Mouse (Mus musculus): ENCODE measurements at regions not wholly inside any gene's neighbourhood (a gene's known extent, or its start where the extent isn't known, plus 50 kb on each side); places are given as distances from the start of the nearest gene placed in this dataset.

DNA sequence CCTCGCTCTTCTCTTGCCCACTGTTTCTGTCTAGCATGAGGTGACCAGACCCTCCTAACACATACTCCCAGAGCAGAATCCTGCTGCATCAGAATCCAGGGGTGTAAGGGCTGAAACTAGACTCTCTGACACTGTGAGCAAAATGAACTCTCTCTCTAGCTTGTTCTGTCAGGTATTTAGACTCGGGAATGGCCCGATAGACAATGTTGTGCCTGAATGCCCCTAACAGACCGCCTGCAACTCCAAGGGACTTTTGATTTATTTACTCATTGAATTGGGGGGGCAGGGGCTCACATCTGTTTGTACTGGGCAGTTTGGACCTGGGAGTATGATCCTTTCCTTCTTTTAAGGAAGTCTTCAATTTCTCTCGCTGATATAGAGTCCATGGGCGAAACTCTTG, 469.3 kb upstream of the Trpc7 start:
- no peak for DNase-seq (ENCODE audit: low read depth, low spot score)

DNA sequence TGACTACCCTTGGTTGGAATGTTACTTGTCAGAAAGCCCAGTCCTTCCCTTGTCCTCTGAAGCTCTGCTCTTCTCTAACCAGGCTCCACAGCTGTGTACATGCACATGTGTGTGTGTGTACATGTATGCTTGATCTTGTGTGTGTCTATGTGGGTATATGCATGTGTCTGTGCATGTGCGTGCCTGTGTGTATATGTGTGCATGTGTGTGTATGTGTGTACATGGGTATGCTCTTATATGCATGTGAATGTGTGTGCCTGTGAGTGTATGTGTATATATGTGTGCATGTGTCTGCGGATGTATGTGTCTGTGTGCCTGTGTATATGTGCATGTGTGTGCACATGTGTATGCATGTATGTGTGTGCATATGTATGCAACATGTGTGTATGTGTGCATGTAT, 468.6 kb upstream of the Trpc7 start:
- no peak for DNase-seq (ENCODE audit: low read depth, low spot score)

DNA sequence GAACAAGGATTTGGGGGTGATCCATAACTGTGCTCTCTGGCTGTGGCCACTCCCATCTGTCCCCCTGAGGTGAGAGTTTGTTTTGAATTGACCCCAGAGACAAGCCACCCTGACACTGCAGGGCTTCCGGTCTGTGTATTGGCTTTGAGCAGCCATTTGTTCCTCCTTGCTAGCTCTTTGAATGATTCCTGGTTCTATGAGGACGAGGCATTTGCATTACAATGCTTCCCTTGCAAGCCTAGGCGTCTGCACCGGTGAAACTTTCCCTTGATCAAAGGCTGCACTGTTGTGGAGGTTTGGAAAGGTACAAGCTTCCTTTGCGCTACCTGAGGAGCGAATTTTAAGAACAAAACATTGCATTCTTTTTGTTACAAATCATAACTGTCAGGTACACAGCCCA, 466.8 kb upstream of the Trpc7 start:
- no peak for DNase-seq (ENCODE audit: low read depth, low spot score)

DNA sequence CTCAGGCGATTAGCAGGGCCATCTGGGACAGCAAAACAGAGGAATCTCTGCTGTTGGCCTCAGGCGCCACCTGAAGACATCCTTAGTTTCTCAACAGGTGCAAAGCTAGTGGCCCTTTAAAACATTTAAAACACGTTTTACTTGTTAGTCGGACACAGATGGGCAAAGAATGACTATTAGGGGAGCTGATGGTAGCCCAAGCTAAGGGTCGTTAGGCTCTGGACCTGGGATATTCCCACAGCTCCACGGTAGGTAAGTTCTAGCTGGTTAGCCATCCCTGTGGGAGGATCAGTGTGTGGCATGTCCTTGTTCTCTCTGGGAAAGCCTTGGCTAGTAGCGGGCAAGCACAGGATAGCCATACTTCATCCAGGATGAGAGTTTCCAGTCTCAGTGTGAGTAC, 465.5 kb upstream of the Trpc7 start:
- no peak for DNase-seq (ENCODE audit: low read depth, low spot score)

DNA sequence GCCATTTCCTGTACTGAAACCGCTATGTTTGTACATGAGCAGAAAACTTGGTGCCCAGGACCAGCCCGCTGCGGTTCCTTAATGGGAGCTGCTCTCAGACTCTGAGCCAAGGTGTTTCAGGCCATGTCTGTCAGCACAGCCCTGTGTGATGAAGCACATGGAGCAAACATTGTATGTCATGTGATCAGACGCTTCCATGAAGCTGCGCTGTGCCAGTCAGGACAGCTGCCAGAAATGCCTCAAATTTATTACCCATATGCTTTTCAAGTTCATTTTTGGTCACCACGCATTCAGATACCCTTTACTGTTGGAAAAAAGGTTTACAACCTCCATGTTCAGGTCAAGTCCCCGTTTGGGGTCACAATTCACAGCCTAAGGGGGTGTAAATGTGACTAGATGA, 458.8 kb upstream of the Trpc7 start:
- no peak for DNase-seq (ENCODE audit: low read depth, low spot score)

DNA sequence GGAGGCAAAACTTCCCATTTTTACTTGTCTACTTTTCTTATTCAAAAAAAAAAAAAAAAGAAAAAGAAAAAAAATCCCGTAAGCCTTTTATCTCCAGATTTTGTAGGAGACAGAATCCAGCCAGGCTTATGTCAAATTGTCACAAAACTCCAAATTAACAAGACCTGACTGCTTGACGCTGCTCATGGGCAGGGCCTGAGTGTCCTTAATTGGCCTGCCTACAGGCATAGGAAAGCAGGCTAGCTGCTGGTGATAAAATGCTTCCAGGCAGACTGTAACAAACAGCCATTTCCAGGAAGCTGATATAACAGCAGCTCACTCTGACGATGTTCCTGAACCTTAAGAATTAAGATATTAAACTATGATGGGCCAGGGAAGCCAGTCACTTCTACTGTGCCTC, 458.2 kb upstream of the Trpc7 start:
- DNase-seq (ENCODE audit: low read depth, low spot score): peak; percentile 51

DNA sequence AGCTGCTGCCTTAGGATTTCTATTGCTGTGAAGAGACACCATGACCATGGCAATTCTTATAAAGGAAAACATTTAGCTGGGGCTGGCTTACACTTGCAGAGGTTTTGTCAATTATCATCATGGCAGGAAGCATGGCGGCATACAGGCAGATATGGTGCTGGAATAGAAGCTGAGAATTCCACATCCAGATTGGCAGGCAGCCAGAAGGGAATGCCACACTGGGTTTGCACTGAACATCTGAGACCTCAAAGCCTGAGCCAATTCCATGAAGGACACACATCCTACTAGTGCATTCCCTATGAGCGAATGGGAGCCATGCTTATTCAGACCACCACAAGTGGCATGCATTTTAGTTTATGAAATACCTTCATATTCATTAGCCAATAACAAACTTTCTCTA, 455.0 kb upstream of the Trpc7 start:
- no peak for DNase-seq (ENCODE audit: low read depth, low spot score)

DNA sequence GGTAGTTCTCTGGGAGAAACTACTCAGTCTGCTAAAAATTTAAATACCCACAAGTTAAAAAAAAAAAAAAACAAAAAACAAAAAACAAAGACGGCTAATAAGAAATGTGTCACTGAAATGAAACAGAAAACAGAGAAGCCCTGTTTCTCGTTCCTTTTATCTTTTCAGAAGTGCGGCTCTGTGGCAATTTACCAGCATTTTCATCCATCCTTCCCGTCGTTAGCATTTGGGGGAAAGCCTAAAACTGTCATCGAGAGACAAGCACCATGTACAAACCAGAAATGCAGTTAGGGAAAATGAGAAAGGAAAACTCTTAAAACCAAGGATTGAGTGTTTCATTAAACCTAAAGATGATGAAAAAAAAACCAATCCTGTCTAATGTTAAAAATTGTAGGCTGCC, 442.9 kb upstream of the Trpc7 start:
- DNase-seq (ENCODE audit: low read depth, low spot score): no peak

DNA sequence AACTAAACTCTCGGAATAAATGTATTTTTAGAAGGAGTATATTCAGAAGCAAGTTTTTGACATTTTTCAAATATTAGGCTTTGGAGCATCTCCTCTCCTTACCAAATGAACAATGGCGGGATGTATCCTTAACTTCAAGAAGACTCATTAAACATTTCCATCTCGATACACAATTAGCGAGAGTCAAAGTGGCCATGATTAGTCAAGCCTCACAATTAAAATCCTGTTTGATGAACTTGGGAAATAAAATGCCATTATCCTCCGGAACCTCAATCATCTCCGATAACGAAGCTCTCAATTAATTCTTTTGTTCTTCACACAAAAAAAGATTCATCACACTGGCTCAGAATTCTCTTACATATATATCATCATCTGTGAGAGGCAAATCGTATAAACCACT, 440.8 kb upstream of the Trpc7 start:
- no peak for DNase-seq (ENCODE audit: low read depth, low spot score)

DNA sequence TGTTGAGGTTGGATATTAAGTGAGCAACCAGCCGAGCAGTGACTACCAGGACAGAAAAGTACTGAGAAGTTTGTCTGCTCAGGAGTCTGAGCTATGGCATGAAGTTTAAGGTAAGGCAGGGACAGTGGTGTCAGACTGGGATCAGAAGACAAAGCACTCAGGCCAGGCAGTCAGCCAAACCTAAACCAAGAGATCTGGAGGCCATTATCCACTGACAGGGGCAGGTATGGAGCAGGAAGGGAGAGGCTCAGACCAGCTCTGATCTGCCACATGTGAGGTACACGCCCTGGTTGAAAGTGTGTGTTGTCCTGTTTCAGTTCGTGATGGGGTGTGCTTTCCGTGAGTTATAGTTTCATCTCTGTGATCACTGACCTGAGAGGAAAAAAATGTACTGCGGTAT, 437.2 kb upstream of the Trpc7 start:
- no peak for DNase-seq (ENCODE audit: low read depth, low spot score)

DNA sequence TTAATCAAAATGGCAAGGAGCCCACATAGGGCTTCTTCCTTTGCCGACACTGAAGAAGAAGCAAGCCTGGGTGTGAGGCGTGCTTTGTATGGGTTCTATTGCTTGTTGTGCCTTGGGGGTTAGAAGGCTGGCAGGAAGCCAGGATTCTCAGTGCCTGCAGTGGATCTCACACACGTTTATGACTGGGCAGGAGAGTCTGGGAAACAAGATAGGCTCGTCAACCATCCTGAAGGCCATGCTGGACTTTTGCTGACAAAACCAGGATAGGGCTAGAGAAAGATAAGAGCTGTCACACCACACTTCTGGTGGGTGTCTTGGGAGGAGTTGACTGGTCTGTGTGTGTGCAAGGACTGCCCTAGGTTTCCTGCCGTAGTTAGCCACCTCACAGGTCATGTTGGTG, 436.1 kb upstream of the Trpc7 start:
- DNase-seq (ENCODE audit: low read depth, low spot score): no peak

DNA sequence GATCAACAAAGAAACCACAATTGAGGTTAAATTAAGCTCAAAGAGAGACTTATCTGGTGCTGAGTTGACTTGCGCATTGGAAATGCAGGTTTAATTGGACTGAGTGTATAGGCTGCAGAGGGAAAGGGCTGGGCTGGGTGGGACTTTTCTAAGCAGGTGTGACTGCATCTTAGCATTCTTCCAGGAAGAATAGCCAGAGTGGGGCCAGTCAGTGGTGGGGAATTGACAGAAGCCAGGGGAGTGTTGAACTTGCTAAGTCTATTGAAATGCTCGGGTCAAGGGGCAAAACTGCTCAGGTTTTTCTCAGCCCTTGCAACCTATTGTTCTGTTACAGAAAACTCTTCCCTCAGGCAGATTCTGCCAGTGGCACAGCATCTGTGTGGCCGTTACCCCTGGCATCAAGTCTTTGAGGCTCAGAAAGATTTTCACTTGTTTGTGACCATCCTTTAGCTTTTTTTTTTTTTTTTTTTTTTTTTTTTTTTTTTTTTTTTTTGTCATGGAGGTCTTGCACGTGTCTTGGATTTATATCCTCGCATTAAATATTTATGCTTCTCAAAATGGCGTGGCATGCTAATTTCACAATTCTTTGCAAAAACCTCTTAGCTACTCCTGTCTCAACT, 429.6 kb upstream of the Trpc7 start:
- DNase-seq (ENCODE audit: low read depth, low spot score): no peak

DNA sequence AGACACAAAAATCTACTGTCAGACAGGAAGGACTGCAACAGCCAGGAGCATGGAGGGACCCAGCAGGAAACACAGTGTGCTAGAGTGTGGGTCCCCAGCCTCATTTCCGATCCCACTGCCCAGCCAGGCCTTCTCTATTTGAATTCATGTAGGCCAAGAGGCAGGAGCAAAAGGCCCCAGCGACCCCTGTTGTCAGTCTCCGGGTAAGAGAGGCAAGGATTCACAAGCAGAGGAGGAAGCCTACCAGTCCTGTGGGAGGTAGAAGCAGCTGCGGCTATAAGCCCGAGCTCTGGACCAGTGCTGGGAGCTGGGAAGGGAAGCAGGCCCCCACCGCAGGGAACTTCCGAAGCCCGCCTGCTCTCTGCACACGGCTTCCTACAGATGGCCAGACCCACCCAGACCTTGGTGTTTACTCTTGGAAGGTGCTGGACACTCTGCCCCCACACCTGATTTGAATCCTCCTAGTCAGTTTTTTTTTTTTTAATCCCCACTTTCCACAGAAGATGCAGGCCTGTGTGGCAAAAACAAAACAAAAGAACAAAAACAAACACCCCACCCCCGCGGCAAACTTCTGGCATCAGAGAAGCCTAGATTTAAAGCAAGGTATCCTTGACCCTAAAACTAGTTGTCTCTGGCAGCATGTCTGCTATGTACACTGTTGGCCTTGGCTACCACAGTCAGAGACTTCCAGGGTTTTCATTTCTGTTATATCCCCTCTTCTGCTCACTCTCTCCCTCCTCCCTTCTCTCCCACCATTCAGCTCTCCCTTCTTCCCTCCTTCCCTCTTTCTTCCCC, 420.6 kb upstream of the Trpc7 start:
- no peak for DNase-seq (ENCODE audit: low read depth, low spot score)

DNA sequence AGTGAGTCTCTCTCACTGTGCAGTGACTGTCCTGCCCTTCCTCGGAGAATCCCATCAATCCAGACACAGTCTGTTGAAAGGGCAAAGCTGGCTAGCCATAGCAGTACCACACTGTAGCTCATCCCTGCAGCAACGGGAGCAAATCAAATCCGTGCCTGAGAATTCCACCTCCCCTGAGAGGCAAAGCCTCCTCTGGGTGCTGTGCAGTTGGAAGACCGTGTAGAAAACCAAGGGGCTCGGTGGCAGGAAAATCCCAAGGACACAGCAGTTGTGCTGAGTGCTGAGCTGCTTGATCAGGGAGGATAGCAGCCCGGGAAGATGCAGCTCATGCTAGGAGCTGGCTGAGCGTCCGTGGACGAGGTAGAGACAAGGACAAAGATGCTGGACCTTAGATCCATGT, 418.7 kb upstream of the Trpc7 start:
- no peak for DNase-seq (ENCODE audit: low read depth, low spot score)

DNA sequence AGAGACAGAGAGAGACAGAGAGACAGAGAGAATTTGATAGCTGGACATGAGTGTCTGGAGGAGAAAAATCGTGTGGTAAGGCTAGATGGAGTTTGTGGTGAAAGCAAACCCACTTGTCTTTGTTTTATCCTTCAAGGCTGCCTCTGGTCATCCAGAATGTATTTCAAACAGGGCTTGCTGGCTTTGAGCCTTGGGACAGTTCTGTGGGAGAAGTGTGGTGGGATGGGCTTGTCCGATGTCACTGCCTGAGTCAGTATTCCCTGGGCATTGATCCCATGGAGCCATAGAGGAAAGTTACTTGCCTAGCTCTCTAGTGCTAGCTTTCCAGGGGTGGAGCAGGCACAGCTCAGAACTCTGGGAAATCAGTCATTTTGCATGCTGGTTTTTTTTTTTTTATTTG, 417.9 kb upstream of the Trpc7 start:
- DNase-seq (ENCODE audit: low read depth, low spot score): no peak

DNA sequence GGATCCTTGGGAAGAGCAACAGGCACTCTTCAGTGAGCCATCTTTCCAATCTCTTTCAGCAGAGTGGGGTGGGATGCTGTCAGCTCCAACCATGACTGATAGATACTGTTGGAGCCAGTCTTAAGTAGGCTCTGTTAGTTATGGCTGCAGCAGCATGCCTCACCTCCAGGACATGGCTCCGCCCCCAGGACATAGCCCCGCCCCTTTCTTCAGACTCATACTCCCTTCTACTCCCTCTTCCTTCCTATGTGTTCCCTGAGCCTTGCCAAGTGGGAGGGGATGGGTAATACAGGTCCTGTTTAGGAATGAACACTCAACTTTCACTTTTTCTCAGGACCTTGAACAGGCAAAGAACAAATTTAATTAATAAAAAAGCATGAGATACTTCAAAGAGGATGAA, 415.4 kb upstream of the Trpc7 start:
- DNase-seq (ENCODE audit: low read depth, low spot score): no peak

DNA sequence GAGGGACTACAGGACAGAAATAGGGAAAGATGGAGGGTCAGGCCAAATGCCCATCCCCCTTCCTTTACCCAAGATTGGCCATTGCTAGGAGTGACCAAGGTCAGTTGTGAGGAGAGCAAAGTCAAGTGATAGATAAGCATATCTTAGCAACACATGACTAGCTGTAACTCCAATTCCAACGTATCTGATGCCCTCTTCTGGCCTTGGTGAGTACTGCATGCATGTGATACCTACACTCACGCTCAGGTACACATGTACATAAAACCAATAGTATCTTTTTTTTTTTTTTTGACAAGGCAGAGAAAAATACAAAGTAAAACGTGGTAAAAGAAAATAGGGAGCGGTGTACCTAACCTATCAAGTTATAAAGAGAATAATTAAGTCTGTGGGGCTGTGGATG, 413.8 kb upstream of the Trpc7 start:
- DNase-seq (ENCODE audit: low read depth, low spot score): no peak

DNA sequence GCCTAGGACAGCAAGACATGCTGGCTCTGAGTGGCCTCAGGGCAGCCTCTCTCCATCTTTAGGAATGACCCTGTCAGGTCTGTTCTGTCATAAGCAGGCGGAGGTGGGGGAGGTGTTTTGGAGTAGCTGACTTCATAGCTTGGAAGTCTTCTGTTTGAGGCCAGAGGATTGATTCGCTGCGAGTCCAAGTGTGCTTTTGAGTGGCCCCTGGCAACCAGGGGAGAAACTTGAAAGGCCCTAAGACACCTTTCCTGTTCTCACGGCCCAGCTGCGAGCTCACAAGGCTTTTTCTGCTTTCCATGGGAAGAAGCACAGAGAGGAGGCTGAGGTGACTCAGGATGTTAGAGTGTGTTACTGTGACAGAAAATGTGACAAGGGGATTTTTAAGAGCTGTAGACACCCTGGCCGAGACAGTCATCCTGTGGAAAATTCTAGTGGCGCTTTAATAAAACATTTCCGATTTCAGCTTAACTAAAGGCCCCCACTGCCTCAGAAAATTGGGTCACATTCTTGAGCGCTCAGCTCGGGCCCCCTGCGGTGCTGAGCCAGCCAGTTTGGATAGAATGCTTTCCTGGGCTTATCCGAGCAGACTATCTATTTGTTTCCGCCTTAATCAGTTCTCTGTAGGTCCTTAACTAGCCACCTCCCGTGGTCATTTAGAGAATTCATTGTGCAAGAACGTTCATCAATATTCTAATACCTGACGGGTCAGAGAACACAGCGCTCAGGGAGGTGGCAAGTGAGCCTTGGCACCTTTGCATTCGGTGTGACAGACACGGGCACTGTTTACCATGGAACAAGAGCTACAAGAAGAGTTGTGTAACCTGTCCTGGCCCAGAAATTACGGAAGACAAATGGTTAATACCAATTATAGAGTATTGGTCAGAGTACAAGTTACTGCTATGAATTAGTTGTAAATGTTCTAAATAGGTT, 412.4 kb upstream of the Trpc7 start:
- no peak for DNase-seq (ENCODE audit: low read depth, low spot score)

DNA sequence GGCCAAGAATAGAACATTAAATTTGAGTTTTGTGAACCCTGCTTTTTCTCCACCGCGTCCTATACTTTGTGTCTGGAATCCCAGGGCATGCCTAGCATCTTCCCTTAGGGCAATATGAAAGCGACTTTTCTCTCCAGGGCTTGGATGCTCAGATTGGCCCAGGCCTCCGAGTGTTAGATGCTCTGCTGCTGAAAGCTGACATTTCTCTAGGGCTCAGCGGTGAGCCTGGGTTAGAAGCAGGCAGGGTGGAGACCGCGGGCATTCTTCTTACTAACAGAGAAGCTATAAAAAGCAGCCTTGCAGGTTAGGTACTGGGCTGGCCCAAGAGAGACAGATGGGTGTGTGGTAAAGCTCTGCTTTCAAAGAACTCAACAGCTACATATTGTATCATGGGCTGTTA, 409.8 kb upstream of the Trpc7 start:
- DNase-seq (ENCODE audit: low read depth, low spot score): no peak

DNA sequence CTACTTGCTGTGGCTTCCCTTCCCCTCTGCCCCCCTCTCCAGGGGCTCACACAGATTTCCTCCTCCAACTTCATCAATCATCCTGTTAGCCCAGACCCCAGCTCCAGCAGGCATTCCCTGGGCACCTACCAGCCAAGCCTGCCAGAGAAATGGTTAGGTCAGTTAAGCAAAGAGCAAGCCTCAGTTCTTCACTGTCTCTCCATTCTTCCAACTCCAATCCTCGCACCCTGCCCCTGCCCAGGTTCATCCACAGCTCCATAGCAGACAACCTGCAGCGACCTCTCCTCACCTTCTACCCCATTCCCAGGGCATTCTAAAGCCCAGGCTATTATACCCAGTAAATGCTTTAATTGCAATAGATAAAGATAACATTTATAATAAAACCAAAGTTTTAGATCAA, 408.0 kb upstream of the Trpc7 start:
- DNase-seq (ENCODE audit: low read depth, low spot score): no peak

DNA sequence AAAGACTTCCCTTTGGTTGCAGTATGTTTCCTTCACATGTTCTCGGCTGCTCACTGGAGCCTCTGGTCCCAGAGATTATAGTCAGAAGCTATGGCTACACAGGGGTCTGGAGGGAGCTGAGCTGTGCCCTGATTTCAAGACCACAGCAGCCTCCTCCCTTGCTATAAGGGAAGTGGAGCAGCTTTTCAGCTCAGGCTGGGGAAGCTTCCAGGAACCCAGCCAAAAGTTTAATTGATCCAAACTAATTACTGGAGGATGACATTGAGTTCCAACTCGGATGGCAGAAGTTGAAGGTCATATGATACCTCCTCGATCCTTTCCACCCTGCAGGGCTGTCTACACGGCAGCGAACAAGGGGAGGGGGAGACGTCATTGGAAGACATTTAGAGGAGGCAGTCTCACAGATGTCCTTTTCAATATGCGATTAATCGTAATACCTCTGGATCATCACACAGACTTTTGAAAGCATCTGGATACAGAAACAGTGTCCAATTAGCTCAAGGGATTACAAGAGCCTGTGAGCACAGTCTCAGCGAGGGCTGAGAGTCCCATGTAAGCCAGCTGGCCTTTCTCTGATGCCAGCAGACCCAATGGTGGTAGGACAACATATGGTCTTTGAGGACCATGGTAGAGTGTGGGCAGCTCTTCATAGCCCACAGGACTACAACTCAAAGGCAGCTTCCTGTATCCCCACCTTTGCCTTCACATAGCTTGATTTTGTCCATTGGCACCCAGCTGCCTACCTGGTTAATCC, 396.1 kb upstream of the Trpc7 start:
- DNase-seq (ENCODE audit: low read depth, low spot score): no peak

DNA sequence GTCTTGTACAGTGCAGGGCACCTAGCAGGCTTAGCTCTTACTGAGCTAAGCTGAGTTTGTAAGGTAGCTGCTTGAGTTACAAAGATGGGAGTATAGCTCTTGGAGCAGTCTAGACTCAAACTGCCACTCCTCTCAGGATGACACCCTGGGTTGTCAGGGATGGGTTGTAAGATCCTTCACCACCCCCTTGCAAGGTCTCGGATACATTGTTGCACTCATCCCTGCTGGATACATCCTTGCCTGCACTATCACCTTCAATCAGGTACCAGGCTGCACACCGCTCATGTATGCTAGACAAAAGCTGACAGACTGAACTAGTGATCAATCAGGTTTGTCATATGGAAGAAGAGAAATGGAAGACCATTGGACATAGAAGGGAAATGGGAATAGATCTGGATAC, 390.4 kb upstream of the Trpc7 start:
- no peak for DNase-seq (ENCODE audit: low read depth, low spot score)
